Mouse (Mus musculus) neural tube, embryonic 12.5 days (tissue): Measurements from ENCODE around the gene Gm10972. TPM values are rescaled to one million over a fixed set of nuclear protein-coding genes. Genes with fewer than 3 reads are reported as not detected.
"Not testable (repeated sequence)": the region's sequence is repeated elsewhere in the genome, so short reads cannot be mapped to it uniquely, and the experiment has no call there.

Experiments
- ATAC-seq: fragments of 200-750 bp; cut with Nextera tagmentation; 2 replicates; pipeline ENCODE4 v1.8.0; 2017; ENCODE audit warnings: low read depth, mild to moderate bottlenecking, moderate TSS enrichment, moderate library complexity; ENCODE audit not compliant: low FRiP score
- H3K27ac ChIP-seq: fragments of 300-500 bp; sonication (generic); 2 replicates; pipeline ENCODE4 v1.5.1; 2016
- H3K27me3 ChIP-seq: fragments of 300-500 bp; sonication (generic); replicated peaks from 2 replicates; pipeline ENCODE4 v1.6.1; 2016; ENCODE audit warnings: mild to moderate bottlenecking
- H3K36me3 ChIP-seq: fragments of 300-500 bp; sonication (generic); 2 replicates; pipeline ENCODE4 v1.6.1; 2016; ENCODE audit warnings: mild to moderate bottlenecking
- H3K4me1 ChIP-seq: fragments of 300-500 bp; sonication (generic); 2 replicates; pipeline ENCODE4 v1.6.1; 2016
- H3K4me2 ChIP-seq: fragments of 300-500 bp; sonication (generic); replicated peaks from 2 replicates; pipeline ENCODE4 v1.6.1; 2016; ENCODE audit warnings: mild to moderate bottlenecking
- H3K4me3 ChIP-seq: fragments of 300-500 bp; sonication (generic); 2 replicates; pipeline ENCODE4 v1.5.1; 2016
- H3K9ac ChIP-seq: fragments of 300-500 bp; sonication (generic); 2 replicates; pipeline ENCODE4 v1.6.1; 2016; ENCODE audit warnings: mild to moderate bottlenecking
- H3K9me3 ChIP-seq: fragments of 300-500 bp; sonication (generic); 2 replicates; pipeline ENCODE4 v1.6.1; 2016; ENCODE audit warnings: mild to moderate bottlenecking
- WGBS: fragments of 180-500 bp; shearing (Covaris S2); methylation state at CpG from one replicate; pipeline ENCODE4 v1.1.7; 2016; 5-methylcytosine and 5-hydroxymethylcytosine counted together
- polyA plus RNA-seq: library from polyadenylated mRNA; unstranded; fragments of >200 nt; fragmentation: Nextera tagmentation; extraction: Ambion mirVana; gene quantifications from 2 replicates; pipeline ENCODE4 v1.2.1, GENCODE M21; 2016

The Gm10972 gene
- polyA plus RNA-seq, 1 experiment from 2014 or later = not detected

GRCm38 (mm10) chr3:94622550-94622949 lies 20.4 kb upstream of the Gm10972 start:
- no peaks in the 10 kb centered on the region for H3K27me3 ChIP-seq
- 93% methylated on average over 10 of the region's 10 CpGs for WGBS
- H3K4me1 ChIP-seq = no peaks in the 10 kb centered on the region
- H3K27ac ChIP-seq = no peak overlapping the region
- no peak for ATAC-seq
- no peaks in the 10 kb centered on the region for H3K9me3 ChIP-seq
- H3K9ac ChIP-seq = no peak overlapping the region
- no peaks in the 10 kb centered on the region for H3K36me3 ChIP-seq
- no peak overlapping the region for H3K4me2 ChIP-seq
- H3K4me3 ChIP-seq = no peak overlapping the region

GRCm38 (mm10) chr3:94624281-94624680 lies 18.6 kb upstream of the Gm10972 start:
- Histone ChIP-seq H3K27me3 (no peaks in the 10 kb centered on the region), H3K27ac (no peak overlapping the region), H3K4me1 (no peaks in the 10 kb centered on the region), H3K36me3 (no peaks in the 10 kb centered on the region), H3K9ac (no peak overlapping the region), H3K4me3 (no peak overlapping the region), H3K4me2 (no peak overlapping the region), H3K9me3 (no peaks in the 10 kb centered on the region)
- no peak for ATAC-seq
- WGBS = 91% methylated on average over 4 of the region's 4 CpGs

GRCm38 (mm10) chr3:94628712-94629111 lies 14.2 kb upstream of the Gm10972 start:
- Histone ChIP-seq H3K9ac (no peak overlapping the region), H3K9me3 (no peaks in the 10 kb centered on the region), H3K4me2 (no peak overlapping the region), H3K4me1 (no peaks in the 10 kb centered on the region), H3K36me3 (no peaks in the 10 kb centered on the region), H3K4me3 (no peak overlapping the region), H3K27me3 (no peaks in the 10 kb centered on the region), H3K27ac (no peak overlapping the region)
- 92% methylated on average over 5 of the region's 5 CpGs for WGBS
- no peak for ATAC-seq

GRCm38 (mm10) chr3:94629876-94630275 lies 13.0 kb upstream of the Gm10972 start:
- Histone ChIP-seq H3K36me3 (no peaks in the 10 kb centered on the region), H3K27me3 (no peaks in the 10 kb centered on the region), H3K27ac (no peak overlapping the region), H3K9ac (no peak overlapping the region), H3K4me3 (no peak overlapping the region), H3K4me2 (no peak overlapping the region), H3K4me1 (no peaks in the 10 kb centered on the region), H3K9me3 (no peaks in the 10 kb centered on the region)
- WGBS = 83% methylated on average over 3 of the region's 3 CpGs
- no peak for ATAC-seq

GRCm38 (mm10) chr3:94648755-94649590 lies 6.1 kb downstream of the Gm10972 start:
- Histone ChIP-seq H3K36me3 (no peaks in the 10 kb centered on the region), H3K9ac (no peak overlapping the region), H3K4me1 (peaks cover 7% of the 10 kb centered on the region), H3K27me3 (no peaks in the 10 kb centered on the region), H3K27ac (no peak overlapping the region), H3K4me2 (no peak overlapping the region), H3K4me3 (no peak overlapping the region), H3K9me3 (no peaks in the 10 kb centered on the region)
- WGBS = 33% methylated on average over 6 of the region's 6 CpGs
- no peak for ATAC-seq

- no peaks in the 10 kb centered on the region for H3K27me3 ChIP-seq
- no peaks in the 10 kb centered on the region for H3K36me3 ChIP-seq
- no peak overlapping the region for H3K4me3 ChIP-seq
- 81% methylated on average over 7 of the region's 7 CpGs for WGBS
- peaks cover 7% of the 10 kb centered on the region for H3K4me1 ChIP-seq
- H3K9ac ChIP-seq = no peak overlapping the region
- no peak overlapping the region for H3K4me2 ChIP-seq
- H3K9me3 ChIP-seq = no peaks in the 10 kb centered on the region
- ATAC-seq = no peak
- no peak overlapping the region for H3K27ac ChIP-seq
These were observed 7.5 kb downstream of the Gm10972 start for GRCm38 (mm10) chr3:94650409-94650808.

GRCm38 (mm10) chr3:94653967-94654366 lies 11.1 kb downstream of the Gm10972 start:
- H3K27ac ChIP-seq, H3K4me1 ChIP-seq, H3K36me3 ChIP-seq, H3K27me3 ChIP-seq, H3K9ac ChIP-seq, H3K9me3 ChIP-seq, H3K4me2 ChIP-seq, ATAC-seq, H3K4me3 ChIP-seq: not testable (repeated sequence)
- WGBS = 85% methylated on average over 1 of the region's 1 CpGs

GRCm38 (mm10) chr3:94657852-94658739 lies 15.2 kb downstream of the Gm10972 start:
- H3K4me3 ChIP-seq = peak overlapping the region; percentile 28
- peak overlapping the region; percentile 29; the same call in 1 of the 2 replicates for H3K9ac ChIP-seq
- not testable (repeated sequence) for H3K9me3 ChIP-seq, H3K27ac ChIP-seq, H3K36me3 ChIP-seq, ATAC-seq, H3K27me3 ChIP-seq, H3K4me1 ChIP-seq
- peak overlapping the region; percentile 63 for H3K4me2 ChIP-seq
- WGBS = 2% methylated on average over 26 of the region's 47 CpGs

GRCm38 (mm10) chr3:94658740-94659095 lies 15.8 kb downstream of the Gm10972 start, which contains the start of gene Tuft1:
Gene Tuft1, minus strand, starts transcription at chr3:94658872.
- peak; percentile 94 for ATAC-seq
- H3K36me3 ChIP-seq, H3K9me3 ChIP-seq, H3K27me3 ChIP-seq, H3K4me1 ChIP-seq, H3K27ac ChIP-seq: not testable (repeated sequence)
- Histone ChIP-seq H3K4me2 (peak within 1 kb of the TSS; percentile 63), H3K4me3 (peak within 1 kb of the TSS; percentile 28), H3K9ac (peak within 1 kb of the TSS; percentile 29; the same call in 1 of the 2 replicates)
- 0% methylated on average over 23 of the region's 33 CpGs for WGBS

GRCm38 (mm10) chr3:94659142-94659748 lies 16.3 kb downstream of the Gm10972 start:
- ATAC-seq = peak; percentile 63
- 32% methylated on average over 8 of the region's 10 CpGs for WGBS
- not testable (repeated sequence) for H3K9ac ChIP-seq, H3K27me3 ChIP-seq, H3K36me3 ChIP-seq, H3K27ac ChIP-seq, H3K4me1 ChIP-seq, H3K4me3 ChIP-seq, H3K9me3 ChIP-seq
- H3K4me2 ChIP-seq = peak overlapping the region; percentile 31; the same call in 1 of the 2 replicates

- H3K36me3 ChIP-seq, H3K9ac ChIP-seq, H3K27ac ChIP-seq, H3K4me3 ChIP-seq, H3K4me2 ChIP-seq, H3K27me3 ChIP-seq, H3K4me1 ChIP-seq, ATAC-seq, H3K9me3 ChIP-seq: not testable (repeated sequence)
- WGBS = 87% methylated on average over 2 of the region's 2 CpGs
These were observed 17.9 kb downstream of the Gm10972 start for GRCm38 (mm10) chr3:94660841-94661240.
